Mouse (Mus musculus): ENCODE data around the gene Agps.
"Not testable (repeated sequence)": the region's sequence is repeated elsewhere in the genome, so short reads cannot be mapped to it uniquely, and the experiment has no call there.

Agps gene

GRCm38 (mm10) chr2:75933541-75933940 lies 101.6 kb downstream of the Agps start:
- DNase-seq = no peak

GRCm38 (mm10) chr2:75936685-75937084 lies 104.7 kb downstream of the Agps start:
- DNase-seq = not testable (repeated sequence)

DNA sequence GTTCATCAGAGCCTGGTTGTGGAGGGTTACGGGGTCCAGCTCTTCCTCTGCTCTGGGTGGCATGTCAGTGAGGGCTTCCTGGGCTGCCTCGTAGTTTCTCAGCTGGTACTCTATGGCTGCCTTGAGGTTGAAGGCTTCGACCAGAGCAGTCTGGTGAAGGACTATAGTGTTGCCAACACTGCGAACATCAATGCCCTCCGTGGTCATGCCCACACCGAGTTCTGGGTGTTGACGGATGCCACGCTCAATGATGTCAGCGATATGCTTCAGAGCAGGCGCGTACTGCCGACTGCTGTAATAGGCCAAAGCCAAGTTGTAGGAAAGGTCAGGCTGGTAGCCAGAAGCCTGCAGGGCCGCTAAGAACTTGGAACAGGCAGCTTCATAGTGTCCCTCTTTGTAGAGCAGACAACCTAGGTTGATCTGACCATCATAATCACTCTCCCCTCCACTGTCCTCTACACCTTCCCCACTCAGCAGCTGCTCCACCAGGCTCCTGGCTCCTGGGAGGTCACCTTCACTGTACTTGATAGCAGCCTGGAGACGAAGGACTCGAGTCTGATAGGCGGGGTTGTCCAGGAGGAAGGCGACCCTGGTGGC lies 105.6 kb downstream of the Agps start:
- not testable (repeated sequence) for DNase-seq

DNA sequence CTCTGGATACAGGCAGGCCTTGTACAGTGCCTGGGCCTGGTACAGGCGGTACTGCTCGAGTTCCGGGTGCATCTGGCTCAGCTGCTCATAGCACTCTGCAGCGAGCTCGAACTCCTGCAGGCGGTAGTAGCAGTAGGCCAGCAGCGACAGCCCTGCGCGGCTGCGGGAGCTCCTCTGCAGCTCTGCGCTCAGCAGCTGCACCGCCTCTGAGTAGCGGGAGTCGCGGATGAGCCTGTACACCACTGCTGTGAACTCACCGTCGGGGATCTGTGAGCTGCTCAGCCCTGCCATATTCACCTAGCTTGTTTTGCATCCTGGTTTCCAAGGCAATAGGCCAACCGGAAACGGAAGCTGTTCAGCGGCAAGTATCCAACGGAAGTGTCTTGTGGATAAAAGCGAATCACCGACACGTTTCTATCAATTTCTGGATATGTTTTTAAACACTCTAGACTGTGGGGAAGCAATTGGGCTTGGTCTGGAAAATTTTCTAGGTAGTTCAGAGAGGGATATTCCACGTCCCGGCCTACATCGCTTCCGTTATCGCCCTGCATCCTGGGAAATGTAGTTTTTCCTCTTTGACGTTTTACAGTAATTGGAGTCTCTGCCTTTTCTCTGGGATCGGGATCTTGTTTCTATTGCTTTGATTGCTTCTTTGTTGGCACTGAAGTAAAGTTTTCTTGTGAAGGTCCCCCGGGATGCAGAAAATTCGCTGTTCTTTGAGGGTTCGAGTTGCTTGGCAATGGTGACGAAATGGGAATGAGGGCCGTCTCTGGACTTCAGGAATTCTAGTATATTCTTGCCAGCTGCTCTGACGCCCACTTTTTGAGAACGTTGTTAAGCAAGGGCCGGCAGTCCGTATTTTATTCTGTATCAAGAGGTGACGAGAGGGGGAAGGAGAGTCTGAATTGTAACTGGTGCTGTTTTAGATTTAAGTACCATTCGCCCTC lies 106.4 kb downstream of the Agps start, which contains the start of gene Ttc30b:
TSS of gene Ttc30b (minus strand) at position 469 of the 947 bp plus-strand sequence.
- peak; percentile 63 to 66 for DNase-seq

DNA sequence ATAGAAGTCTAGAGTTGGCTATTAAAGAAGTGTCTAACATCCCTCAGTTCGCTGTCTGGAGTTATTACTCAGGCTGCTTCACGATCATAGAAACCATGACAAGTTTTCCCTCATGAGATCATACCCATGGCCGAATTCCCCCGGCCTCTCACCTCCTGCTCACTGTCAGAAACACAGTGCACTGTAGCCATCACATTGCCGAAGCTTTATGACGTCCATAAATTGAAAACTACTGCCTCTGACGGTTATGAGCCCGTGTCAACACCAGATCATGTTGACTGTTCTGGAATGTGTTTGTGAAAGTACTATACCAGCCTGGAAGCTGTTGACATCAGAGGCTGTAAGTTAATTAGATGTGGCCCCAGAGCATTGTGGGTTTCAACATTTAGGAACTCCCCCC lies 118.7 kb downstream of the Agps start:
- no peak for DNase-seq

DNA sequence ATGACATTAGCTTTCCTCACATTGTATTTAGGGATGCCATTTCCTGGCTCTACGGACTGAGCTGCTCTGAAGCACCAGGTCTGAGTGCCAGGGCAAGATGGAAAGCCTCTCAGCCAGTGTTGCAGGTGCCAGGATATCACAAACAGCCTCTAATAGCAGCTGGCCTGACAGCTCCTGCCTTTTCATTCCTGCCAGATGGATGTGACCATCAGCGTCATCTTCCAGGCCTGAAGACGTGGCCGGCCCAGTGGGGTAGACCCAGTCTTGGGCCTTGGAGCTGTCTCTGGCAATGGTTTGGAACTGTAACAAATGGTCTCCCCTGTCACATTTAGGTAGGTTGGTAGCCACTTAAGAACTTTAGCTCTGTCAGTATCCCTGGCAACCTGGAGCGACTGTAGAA lies 121.3 kb downstream of the Agps start:
- DNase-seq = no peak

GRCm38 (mm10) chr2:75955709-75956108 lies 123.7 kb downstream of the Agps start:
- no peak for DNase-seq

- no peak for DNase-seq
These were observed 127.3 kb downstream of the Agps start for GRCm38 (mm10) chr2:75959183-75959849.

GRCm38 (mm10) chr2:75959850-75960365 lies 127.9 kb downstream of the Agps start:
- DNase-seq = no peak

DNA sequence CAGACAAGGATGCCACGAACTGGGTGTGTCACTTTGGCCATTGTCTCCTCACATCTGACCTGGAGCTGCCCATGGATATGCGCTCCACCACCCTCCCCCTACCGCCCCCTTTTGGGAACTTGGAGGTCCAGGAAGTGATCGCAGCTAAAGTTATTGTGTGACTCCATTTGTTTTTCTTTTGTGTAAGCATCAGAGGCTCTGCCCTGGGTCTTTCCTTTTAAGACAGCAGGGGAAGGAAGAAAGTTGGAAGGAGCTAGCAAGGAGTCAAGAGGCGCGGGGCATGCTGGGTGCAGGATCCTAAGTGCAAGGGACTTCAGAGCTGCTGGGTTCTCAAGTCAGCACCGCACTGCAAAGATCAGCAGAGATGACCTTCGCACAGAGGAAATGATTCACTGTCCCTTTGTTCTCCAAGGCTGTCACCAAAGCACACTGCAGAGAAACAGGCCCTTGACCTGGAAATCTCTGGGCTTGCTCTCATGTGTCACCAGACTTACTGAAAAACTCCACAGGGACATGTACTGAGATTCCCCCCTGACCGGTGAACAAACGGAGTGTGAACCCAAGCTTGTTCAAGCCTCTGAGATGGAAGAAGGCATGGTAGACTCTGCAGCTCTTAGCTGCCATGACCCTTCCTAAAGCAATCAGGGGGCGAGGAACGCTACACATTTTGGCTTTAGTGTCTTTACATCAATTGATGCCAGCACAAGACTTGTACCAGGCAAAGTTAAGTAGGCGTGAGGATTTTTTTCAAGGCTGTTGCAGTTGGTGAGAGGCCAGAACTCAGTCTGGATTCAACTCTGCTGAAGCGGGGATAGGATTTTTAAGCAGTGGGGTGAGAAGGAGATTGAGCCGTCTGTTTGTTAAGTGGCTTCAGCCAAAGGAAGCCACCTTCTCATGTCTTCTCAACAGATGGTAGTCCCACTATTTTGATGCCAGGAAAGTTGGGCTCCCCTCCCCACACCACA lies 128.7 kb downstream of the Agps start:
- no peak for DNase-seq

DNA sequence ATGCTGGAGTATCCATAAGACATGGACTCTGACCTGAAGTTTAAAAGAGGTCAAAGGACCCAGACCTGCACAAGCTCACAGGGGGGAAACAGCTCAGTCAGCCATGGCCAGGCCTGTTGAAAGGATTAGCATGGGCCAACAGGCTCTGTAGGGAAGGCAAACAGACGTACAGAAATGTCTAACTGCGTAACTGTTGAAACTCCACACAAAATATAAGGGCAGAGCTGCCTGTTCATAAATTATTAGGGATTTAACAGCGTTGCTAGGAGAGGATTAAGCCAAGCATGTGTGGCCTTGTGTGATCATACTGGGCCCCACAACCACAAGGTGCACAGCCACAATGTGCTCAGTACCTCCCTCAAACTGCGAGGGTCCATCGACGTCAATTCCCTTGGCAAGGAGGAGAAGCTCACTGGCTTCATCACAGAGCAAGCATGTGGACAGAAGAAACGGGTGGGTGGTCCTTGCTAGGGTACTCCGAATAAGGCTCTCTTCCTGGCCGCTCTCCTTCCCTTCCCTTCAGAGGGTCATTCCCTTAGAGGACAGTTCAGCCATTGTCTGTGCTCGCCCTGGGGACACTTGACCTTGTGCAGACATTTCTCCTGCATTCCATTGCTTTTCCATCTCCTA lies 131.3 kb downstream of the Agps start:
- no peak for DNase-seq

- no peak for DNase-seq
These were observed 132.1 kb downstream of the Agps start for GRCm38 (mm10) chr2:75964051-75964450.

GRCm38 (mm10) chr2:75964512-75964911 lies 132.5 kb downstream of the Agps start:
- peak; percentile 21 to 27 for DNase-seq

GRCm38 (mm10) chr2:75964972-75965371 lies 133.0 kb downstream of the Agps start:
- peak; percentile 37 to 40 for DNase-seq

DNA sequence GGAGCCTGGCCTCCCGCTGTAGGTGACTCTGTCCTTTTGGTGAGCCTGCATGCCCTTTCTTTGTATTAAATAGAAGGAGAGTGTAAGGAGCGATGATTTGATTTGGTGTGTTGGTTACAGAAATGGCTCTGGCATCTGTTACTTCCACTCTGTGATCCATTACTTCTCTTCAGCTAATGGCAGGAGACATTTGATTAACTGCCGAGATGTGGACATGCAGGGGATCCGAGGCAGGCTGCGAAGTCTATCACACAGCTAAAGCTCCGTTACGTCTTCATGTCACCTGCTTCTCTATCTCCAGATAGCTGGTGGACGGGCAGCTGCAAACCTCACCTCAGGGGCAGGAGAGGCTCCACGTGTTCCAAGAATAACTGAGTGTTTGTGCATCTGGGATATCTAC lies 142.2 kb downstream of the Agps start:
- DNase-seq = no peak

DNA sequence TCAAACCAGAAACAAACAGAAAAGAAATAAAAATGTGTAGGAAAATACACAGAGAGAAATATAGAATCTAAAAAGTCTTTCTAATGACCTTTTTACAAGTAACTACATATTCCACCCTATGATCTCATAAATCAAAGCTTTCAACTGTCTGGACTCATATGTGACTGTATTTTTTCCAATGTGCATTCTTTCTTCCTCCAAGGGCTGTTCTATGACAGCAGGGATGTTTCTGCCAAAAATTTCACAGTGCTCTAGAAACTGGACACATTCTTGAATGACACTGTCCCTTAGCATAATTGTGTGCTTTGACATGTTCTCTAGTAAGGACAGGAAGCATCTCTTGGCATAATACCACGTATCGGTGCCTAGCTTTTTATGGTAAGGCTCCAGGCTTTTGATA lies 144.1 kb downstream of the Agps start:
- not testable (repeated sequence) for DNase-seq

- DNase-seq = peak in 1 of 2 experiments; percentile 21
These were observed 145.9 kb downstream of the Agps start, which contains the start of gene Ttc30a2 for GRCm38 (mm10) chr2:75977752-75978368. TSS of gene Ttc30a2 (minus strand) at chr2:75978170.
